Mouse (Mus musculus) naive thymus-derived CD4-positive, alpha-beta T cell, adult 2 months (primary cell): Measurements from ENCODE around the gene Fam184b.
A peak's percentile ranks its signal among the peaks of the same experiment; 100 is the strongest.

Source experiments
- DNase-seq: peaks from one replicate; pipeline ENCODE4 v3.0.0-alpha.2; 2011; ENCODE audit warnings: low read depth

Fam184b gene

DNA sequence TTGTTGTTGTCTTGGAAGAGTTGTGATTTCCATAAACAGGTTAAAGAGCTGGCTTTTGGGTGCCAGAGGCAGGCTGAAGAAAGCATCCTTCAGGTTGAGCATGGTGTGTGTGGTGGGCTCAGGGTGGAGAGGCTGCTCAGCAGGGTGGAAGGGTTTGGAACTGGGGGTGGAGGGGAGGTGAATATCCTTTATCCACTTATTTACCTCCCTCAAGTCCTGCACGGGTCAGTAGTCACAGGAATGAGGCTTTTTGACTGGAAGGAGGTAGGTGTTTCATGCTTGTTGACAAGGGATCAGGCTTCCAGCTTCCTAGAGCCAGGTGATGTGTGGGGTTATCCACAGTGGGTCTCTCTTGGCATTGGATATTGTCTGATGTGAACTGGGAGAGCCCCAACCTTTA is 124.8 kb downstream of the Fam184b start:
- DNase-seq: no peak

DNA sequence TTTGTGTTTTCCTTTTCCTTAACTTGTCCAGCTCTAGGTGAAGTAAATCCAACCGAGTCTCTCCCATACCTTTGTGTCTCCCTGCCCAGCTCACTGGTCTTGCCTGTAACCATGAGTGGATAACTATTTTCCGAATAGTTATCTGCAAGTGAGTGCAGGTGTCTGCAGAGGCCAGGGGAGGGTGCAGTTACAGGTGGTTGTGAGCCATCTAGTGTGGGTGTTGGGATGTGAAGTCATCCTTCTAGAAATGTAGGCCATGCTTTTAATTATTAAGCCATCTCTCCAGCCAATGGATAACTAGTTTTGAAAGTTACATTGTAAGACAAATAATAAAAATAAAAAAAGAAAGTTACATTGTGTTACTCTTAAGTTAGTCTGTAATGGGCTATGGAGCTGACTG is 125.9 kb downstream of the Fam184b start:
- no peak for DNase-seq

DNA sequence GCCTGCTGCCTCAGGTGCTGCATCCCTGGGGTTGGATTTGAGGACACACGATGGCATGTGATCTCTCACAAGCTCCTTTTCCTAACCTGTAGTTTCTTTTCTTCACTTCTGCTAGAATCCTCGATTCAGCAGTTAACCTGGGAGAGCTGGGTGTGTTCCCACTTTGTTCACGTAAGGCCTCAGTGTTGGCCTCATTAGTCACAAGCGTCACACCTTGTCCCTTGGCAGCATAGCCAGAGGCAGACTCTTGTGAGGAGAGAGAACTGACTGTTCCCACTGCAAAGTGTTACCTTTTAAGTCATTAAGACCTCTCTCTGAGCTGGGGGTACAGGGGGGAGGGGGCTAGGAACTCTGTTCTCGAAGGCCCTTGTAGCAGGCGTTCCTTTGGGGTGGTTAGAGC is 126.5 kb downstream of the Fam184b start:
- DNase-seq: no peak

DNA sequence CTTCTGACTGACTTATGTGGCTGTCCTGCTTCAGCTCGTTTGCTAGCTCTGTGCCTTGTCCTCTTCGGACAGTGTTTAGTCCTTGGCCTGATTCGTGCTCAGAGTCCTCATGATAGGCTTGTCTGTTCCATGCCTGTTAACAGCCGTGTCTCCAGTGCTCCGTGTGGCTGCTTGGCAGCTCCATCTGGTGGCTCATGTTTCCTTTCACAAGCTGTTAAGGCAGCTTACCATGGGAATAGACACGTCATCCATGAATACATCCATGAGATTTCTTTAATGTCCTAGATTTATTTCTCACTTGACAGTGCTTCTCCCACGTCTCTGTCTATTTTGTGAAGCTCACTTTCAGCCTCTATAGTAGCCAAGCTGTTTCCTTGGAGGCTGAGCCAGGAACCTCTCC is 129.3 kb downstream of the Fam184b start:
- no peak for DNase-seq

DNA sequence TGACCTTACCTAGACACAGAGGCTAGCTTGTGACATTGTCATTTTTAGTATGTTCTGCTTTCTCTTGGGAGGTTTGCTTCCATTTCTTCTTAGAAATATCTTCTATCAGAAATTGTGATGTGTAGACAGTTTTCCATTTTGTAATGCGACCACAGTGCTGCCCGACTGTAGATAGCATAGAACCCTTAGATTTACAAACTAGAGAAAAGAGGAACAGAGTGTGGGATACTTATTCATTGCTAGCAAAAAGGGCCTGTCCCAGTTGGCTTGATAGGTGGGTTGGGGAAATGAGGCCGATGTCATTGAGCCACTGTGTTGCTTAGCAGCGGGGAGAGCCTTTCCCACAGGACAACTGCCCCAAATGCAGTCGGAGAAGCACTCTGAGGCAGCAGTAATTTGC is 141.8 kb downstream of the Fam184b start:
- DNase-seq: no peak

DNA sequence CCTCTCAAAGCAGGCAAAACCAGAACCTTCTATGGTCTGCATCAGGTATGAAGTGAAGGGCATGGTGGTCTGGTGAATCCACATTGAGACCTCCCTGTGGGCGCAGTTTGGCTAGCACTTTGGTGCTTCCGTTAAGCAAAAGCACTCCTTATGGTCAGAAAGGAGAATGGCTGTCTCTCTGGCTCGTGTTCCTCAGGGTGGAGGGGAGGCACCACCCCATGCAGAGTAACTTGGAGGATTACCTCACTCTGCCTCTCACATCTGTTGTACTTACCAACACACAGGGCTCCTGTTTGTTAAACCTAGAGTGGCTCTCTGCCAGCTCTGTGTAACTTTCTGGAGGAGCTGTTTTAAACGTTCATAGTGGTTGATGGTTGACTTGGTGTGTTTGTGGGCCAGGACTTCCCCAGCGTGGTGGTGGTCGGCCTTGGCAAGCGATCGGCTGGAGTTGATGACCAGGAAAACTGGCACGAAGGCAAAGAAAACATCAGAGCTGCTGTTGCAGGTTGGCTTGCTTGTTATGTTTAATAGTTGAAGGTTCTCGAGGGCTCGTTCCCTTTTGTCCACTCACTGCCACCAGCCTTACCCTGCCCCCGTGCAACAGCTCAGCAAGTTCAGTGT is 142.4 kb downstream of the Fam184b start:
- no peak for DNase-seq

DNA sequence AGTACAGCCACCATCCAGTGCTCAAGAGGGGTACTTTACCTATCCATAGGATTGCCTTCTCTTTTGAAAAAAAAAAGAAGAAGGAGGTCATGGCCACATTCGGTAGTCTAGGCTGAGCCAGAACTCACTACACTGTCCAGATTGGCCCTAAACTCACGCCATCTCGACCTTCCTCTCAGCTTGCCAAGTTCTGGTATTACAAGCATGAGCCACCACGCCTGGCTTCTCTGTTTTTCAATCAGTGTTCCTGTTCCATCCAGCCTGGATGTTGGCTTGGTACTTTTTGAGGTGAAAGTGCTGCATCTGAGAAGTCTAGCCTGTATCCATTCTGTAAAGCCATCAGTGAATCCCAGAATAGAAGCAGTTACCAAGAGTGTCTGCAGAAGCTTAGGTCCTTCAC is 142.9 kb downstream of the Fam184b start:
- no peak for DNase-seq

DNA sequence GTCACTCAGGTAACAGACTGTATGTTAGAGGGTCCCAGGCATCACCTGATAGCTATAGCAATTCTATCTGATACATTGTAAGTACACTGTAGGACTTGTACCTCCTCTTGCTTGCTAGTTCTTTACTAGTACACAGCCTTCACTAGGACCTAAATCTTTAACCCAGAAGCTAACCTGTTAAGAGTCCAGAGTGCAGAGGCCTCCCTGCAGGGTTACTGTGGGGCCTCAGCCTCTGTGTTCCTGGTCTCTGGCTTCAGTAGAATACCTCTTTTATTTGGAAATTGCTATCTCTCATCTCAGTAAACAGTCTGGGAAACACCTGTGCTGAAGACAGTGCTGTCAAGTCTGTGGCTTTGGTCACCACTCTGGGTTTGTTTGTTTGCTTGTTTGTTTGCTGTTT is 143.4 kb downstream of the Fam184b start:
- no peak for DNase-seq

DNA sequence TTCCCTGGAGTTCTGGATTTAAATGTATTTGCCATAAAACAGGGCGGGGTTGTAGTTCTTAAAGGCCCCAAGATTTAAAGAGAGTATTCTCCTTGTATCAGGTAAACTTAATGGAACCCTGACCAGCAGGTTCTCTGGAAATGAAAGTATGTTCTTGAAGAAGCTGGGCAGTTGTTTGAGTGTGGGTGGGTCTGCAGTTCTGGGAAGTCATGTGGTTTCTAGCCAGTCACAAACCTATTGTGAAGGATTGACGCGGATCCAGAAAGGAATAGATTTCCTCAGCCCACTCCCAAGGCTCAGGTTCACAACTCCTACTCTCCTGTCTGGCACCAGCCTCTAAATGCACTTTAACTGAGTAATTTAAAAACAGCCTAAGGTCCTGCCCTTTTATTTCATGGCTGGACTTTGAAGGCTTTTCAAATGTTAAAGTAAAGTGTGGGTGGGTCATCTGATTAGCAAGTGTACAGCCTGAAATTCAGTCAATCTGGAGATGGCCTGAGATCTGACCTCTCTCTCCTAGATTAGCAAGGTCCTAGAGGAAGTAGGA is 143.9 kb downstream of the Fam184b start:
- DNase-seq: no peak

DNA sequence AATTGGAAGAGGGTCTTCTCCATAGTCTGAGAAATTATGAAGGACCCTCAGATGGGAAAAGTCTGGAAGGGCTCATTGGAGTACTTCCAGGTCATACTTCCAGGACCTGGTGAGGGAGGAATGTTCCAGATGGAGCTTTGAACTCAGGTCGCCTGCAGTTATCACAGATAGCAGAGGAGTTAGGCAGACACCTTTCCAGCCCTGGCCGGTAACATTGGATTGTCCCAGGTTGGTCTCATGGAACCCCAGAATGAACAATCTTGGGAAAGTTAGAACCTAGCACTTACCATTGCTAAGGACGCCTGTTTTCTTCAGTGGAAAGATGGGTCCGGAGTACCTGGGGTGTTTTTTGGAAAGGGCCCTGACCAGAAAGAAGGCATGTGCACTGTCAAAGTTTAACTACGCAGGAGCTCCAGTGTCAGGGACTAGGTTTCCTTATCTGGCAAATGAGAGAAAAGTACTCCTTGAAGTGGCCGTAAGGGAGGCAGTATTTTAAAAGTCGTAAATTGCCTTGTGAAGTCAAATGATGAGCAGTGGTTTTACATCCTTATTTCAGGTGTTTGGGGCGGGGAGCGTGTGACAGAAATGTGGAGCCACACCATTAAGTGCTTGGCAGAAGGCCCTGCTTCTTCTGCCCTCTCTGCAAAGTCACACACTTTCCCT is 145.2 kb downstream of the Fam184b start:
- peak; percentile 10 for DNase-seq

DNA sequence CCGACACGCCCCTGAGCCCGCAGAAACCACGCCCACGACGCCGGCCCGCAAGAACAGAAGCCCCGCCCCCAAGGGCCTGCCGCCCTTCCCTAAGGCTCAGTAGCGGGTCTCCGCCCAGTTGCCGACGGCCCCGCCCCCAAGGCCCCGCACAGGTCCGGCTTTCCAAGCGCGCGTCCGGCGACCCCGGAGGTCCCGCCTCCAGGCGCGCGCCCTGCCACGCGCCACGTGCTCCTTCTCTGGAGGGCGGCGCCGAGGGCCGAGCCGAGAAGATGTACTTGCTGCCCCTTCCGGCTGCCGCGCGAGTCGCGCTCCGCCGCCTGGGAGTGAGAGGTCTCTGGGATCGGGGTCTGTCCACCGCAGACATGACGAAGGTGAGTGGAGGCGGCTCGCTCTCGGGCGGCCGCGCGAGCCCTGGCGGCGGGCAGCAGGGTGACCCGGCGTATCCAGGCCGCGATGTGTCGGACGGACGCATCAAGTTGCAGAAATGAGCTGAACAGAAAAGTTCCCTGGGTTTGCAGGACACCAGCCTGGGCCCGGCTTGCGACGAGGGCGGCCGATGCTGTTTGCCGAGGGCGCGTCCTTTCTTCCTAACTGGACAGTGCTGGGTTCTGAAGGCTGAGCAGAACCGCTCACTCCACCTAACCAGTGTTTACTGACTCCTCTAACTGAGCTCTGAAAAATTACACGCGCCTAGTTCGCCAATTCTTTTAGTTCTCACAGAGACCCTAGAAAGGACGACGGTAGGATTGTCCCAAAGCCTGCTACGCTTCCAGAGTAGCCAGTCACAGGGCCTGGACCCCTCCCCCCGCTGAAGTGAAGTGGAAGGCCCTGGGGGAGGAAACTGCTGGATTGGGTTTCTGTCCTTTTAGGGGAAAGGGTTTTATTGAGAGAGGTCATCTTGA is 146.0 kb downstream of the Fam184b start, which contains the start of gene Lap3:
Gene Lap3 (plus strand): TSS at position 184 of the 902 bp plus-strand sequence.
- peak; percentile 97 for DNase-seq

DNA sequence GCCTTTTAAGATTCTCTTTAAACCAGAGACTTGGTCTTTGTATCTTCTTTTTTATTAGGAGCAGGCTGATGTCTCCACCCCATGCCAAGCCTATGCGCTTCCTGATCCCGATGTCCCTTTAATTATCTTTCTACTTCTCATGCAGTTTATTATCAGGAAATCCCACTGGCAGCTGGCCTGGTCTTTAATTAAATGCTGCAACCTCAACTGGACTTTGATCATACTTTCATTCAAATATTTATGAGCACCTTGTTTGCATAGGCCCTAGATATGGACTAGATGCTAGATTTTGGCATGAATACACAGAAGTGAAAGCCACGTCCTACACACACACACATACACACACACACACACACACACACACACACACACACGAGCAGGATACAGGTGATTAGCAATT is 147.6 kb downstream of the Fam184b start:
- no peak for DNase-seq

DNA sequence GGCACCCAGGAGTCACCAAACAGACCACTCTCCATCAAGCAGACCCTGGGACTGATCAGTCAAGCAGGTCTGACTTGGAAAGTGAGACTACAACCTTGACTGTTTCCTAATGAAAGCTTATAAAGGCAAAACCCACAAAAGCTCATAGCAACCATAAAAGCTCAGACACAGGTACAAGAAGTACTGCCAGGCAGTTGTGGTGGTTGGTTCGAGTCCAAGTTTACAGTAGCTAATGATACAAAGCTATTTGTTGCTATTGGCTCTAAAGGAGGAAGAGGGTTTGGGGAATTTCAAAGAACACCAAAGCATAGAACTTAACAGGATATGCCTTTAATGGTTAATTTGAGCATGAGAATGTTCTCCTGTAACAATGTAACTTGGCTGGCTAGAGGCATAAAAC is 155.8 kb downstream of the Fam184b start:
- no peak for DNase-seq

DNA sequence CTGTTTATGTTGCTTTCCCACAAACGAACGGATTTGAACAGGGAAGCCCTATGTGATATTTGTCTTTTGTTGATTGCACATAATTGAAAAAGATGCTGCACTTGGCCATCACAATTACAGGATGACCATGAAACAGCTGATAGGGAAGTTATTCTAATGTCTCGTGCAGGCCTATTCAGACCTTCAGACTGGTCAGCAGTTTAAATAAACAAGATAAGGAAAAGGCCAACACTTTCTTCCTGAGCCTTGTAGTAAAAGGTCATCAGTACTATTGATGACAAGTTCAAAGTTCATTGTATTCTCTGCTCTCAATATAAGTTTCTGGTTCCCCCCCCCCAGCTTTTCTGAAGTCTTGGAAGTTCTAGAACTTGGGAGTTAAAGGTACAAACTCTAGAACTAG is 156.8 kb downstream of the Fam184b start:
- DNase-seq: no peak

DNA sequence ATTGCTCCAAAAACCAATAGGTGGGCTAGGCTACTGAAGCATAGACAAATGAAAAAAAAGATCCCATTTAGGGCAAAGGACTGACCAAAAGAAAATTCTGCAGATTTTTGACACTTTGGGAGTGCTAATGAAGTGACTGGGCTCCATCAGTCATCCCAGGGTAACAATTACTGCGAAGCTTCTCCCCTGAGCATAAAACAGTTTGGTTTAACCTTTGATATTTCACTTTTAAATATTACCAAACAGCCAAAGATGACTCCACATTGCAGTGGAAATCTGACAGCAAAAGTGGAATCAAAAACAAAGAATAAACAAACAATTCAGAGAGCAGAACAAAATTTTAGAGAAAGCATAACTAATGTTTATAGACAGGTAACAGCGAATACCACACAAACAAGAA is 158.3 kb downstream of the Fam184b start:
- DNase-seq: no peak

DNA sequence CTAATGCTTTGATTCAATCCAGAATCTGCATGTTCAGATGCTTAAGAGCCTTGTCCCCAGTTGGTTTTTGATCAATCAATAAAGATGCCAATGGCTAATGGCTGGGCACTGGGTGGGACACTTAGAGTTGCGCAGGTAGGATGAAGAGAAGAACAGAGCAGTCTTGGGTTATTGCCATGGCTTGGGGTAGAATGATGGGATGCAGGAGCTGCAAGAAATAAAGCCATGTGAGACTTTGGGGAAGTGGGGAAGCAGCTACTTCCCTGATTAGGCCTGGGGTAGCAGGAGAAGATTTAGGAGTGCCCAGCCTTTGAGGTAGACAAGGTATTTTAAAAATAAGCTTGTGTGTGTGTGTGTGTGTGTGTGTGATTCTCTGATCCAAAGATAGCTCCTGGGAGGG is 159.3 kb downstream of the Fam184b start:
- no peak for DNase-seq
